Mouse (Mus musculus) olfactory bulb, adult 2 months (tissue): ENCODE data around the gene Spint2.

Source experiments
- CTCF ChIP-seq: fragments of 200-500 bp; IDR thresholded peaks from 2 replicates; pipeline ENCODE4 v1.5.1; 2012; ENCODE audit warnings: low read depth, mild to moderate bottlenecking, low read length, moderate library complexity; ENCODE audit not compliant: insufficient read depth
- POLR2A ChIP-seq: fragments of 200-500 bp; IDR thresholded peaks from 2 replicates; pipeline ENCODE4 v1.6.1; 2012; ENCODE audit warnings: mild to moderate bottlenecking, low read depth, low read length, moderate library complexity; ENCODE audit not compliant: insufficient read depth

- no peak for TF ChIP-seq CTCF
- TF ChIP-seq POLR2A, result no peak
Measured at GRCm38 (mm10) chr7:29316976-29317375, 35.3 kb upstream of the Spint2 start.
